Mouse (Mus musculus) intestine, embryonic 14.5 days (tissue): Measurements from ENCODE around the gene Raet1d. TPM values are rescaled to one million over a fixed set of nuclear protein-coding genes. Genes with fewer than 3 reads are reported as not detected.
"Not testable (repeated sequence)": the region's sequence is repeated elsewhere in the genome, so short reads cannot be mapped to it uniquely, and the experiment has no call there.

ENCODE experiments used
- ATAC-seq: fragments of 200-750 bp; cut with Nextera tagmentation; replicated peaks from 2 replicates; pipeline ENCODE4 v1.8.0; 2017; ENCODE audit warnings: low read depth, moderate number of reproducible peaks, moderate TSS enrichment, moderate library complexity; ENCODE audit not compliant: low FRiP score, low TSS enrichment
- DNase-seq: peaks from one replicate; pipeline ENCODE4 v3.0.0-alpha.2; 2018; ENCODE audit warnings: low spot score
- H3K27ac ChIP-seq: fragments of 300-500 bp; sonication (generic); 2 replicates; pipeline ENCODE4 v1.5.1; 2014; ENCODE audit warnings: low read depth, mild to moderate bottlenecking, control low read depth
- H3K27me3 ChIP-seq: fragments of 300-500 bp; sonication (generic); replicated peaks from 2 replicates; pipeline ENCODE4 v1.6.1; 2014; ENCODE audit warnings: low read length, control low read depth; ENCODE audit not compliant: control insufficient read depth, insufficient read depth
- H3K36me3 ChIP-seq: fragments of 300-500 bp; sonication (generic); 2 replicates; pipeline ENCODE4 v1.6.1; 2014; ENCODE audit warnings: low read length, control low read depth; ENCODE audit not compliant: control insufficient read depth, insufficient read depth
- H3K4me1 ChIP-seq: fragments of 300-500 bp; sonication (generic); replicated peaks from 2 replicates; pipeline ENCODE4 v1.6.1; 2014; ENCODE audit warnings: low read length, control low read depth, mixed read lengths; ENCODE audit not compliant: control insufficient read depth, insufficient read depth
- H3K4me2 ChIP-seq: fragments of 300-500 bp; sonication (generic); 2 replicates; pipeline ENCODE4 v1.6.1; 2014; ENCODE audit warnings: low read length
- H3K4me3 ChIP-seq: fragments of 300-500 bp; sonication (generic); 2 replicates; pipeline ENCODE4 v1.5.1; 2014; ENCODE audit warnings: low read depth, low read length, control low read depth, mixed read lengths
- H3K9ac ChIP-seq: fragments of 300-500 bp; sonication (generic); 2 replicates; pipeline ENCODE4 v1.6.1; 2014; ENCODE audit warnings: mild to moderate bottlenecking, low read length
- H3K9me3 ChIP-seq: fragments of 300-500 bp; sonication (generic); 2 replicates; pipeline ENCODE4 v1.6.1; 2016; ENCODE audit warnings: low read length, control low read depth; ENCODE audit not compliant: control insufficient read depth
- WGBS: fragments of 180-500 bp; shearing (Covaris S2); extraction: QIAGEN DNeasy Blood & Tissue Kit; methylation state at CpG from one replicate; pipeline ENCODE4 v1.1.7; 2014; 5-methylcytosine and 5-hydroxymethylcytosine counted together
- polyA plus RNA-seq: library from polyadenylated mRNA; unstranded; fragments of >200 nt; fragmentation: Nextera tagmentation; extraction: Ambion mirVana; gene quantifications from 2 replicates; pipeline ENCODE4 v1.2.1, GENCODE M21; 2014

Gene Raet1d
- polyA plus RNA-seq, 1 experiment from 2014 or later = 8.8 TPM

DNA sequence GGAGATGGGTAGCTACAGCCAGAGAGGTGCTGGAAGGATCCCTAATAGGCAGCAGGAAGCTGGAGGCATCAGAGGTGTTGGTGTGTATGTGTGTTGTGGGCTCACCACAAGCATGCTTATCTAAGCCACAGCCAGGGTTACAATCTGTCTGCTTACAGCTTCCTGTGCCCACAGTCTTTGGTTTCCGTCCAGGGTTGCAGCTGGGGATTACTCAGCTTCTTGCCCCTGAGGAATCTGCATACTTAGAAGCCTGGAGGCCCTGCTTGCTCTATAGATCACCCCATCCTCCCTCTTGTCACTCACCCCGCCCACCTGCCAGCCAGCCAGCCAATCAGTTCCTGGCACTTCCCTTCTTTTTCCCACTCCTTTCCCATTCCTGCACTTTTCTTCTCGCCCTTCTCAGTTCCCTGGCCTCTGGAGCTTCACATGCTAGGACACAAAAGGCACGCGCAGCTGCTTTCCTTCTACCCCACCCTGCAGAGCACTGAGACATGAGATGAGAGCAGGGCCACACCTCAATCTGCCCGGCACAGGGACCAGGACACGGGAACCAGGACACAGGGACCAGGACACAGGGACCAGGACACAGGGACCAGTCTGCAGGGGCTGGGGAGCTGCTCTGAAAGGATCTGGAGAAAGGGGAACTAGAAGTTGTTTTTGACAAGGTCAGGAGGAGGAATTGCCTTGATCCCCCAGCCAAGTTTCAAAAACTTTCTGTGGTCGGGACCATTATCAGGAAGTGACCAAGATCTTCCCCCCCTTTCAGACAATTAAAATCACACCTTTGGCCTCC lies 53.5 kb downstream of the Raet1d start:
- WGBS = 26% methylated on average over 2 of the region's 8 CpGs
- not testable (repeated sequence) for H3K4me3 ChIP-seq, ATAC-seq, H3K27me3 ChIP-seq, H3K4me1 ChIP-seq, H3K36me3 ChIP-seq, DNase-seq, H3K9me3 ChIP-seq, H3K9ac ChIP-seq, H3K27ac ChIP-seq, H3K4me2 ChIP-seq

Other genes with a start within 250 kb of the Raet1d start
- gene E030030I06Rik, start 211.3 kb upstream of the Raet1d start, polyA plus RNA-seq = 31.6 and 32.8 TPM in 2 replicates
- gene Raet1e, start 202.0 kb upstream of the Raet1d start, polyA plus RNA-seq = 4.7 and 6.6 TPM in 2 replicates
- gene H60b, start 202.0 kb upstream of the Raet1d start, polyA plus RNA-seq = 0.28 and 0.55 TPM in 2 replicates